Mouse (Mus musculus) lung, postnatal 0 days (tissue): ENCODE data around the gene R3hdml.

Source experiments
- CTCF ChIP-seq: IDR thresholded peaks from 2 replicates; pipeline ENCODE4 v1.5.1; 2016; ENCODE audit warnings: antibody characterized with exemption, mild to moderate bottlenecking
- EP300 ChIP-seq: IDR thresholded peaks from 2 replicates; pipeline ENCODE4 v1.6.1; 2016; ENCODE audit warnings: antibody characterized with exemption, mild to moderate bottlenecking, control low read depth

GRCm38 (mm10) chr2:163502219-163502618, 10.1 kb downstream of the R3hdml start:
- TF ChIP-seq CTCF (no peak), EP300 (no peak)
